Mouse (Mus musculus) A20 (cell line): ENCODE measurements around the gene Gtdc1.

Experiments used
- DNase-seq: peaks from one replicate; pipeline ENCODE4 v3.0.0-alpha.2; 2011; ENCODE audit warnings: low read depth, low spot score

Gtdc1 gene

DNA sequence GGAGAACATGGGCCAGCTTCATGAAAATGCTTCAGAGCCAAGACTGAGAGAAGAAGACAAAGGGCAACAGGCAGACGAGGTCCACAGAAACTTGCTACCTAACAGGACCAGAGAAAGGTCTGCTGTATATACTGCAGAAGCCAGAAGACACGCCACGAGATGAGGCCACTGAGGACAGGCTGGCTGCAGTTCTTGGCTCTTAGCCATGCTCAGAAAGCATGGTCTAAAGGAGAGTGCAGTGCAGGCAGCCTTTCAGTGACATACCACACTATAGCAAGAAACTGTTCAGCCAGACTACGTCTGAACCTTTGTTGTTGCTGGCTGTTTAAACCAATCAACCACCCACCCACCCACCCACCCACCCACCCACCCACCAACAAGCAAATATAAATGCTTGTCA, 336.6 kb downstream of the Gtdc1 start:
- no peak for DNase-seq

DNA sequence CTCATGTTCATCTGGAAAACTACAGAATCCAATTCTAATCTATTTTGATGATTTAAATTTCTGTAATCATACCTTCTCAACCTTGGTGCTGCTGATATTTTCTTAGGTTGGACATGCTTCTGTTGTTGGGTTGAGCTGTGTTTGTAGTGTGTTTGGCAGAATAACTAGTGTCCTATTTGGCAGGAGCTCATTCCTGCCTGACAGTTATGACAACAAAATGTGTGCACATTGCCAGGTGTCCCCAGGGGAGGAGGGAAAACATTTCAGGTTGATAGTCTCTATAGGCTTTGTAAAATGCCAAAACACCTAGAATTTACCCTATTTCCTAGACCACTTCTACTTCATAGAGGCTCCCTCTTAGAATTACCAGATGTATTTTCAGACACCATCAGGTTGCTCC, 343.4 kb downstream of the Gtdc1 start:
- no peak for DNase-seq

GRCm38 (mm10) chr2:44583491-44583890, 344.0 kb downstream of the Gtdc1 start:
- no peak for DNase-seq

DNA sequence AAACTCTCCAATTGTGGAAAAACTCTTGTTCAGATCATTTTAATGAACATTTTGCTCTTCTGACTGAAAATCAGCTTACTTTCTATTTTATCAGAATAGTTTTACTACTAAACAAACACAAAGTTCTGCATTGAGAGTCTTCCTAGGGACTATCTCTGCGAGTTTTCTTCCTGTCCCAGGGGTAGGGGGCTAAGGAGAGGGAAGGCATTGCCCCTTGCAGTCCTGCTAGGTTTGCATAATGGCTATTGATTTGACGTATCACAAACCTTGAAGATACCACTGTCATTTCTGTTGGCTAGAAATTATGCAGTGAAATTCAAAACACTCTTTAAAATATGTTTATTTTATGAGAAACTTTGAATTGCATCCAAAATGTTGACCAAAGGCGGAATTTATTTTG, 355.6 kb downstream of the Gtdc1 start:
- DNase-seq: no peak

GRCm38 (mm10) chr2:44571156-44571555, 356.3 kb downstream of the Gtdc1 start:
- DNase-seq: no peak

GRCm38 (mm10) chr2:44569140-44569952, 358.1 kb downstream of the Gtdc1 start:
- no peak for DNase-seq

- DNase-seq: no peak
Observed at GRCm38 (mm10) chr2:44564776-44565692, 362.4 kb downstream of the Gtdc1 start.

DNA sequence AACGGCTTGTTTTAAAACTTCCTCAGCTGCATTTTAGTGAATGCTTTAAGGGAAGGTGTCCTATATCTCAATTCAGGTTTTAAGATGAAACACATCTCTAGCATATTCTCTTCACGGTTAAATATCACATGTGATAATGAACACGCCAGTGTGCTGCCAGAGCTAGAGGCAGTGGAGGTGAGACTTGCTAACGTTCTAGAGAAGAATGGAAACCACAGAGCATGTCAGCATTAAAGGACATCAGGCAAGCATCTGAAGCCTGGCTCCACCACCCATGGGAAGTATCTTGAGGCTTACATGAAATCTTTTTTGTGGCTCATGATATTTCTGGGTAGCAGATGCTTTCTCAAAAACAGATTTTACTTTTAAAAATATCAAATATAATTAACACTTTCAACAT, 365.7 kb downstream of the Gtdc1 start:
- DNase-seq: no peak

DNA sequence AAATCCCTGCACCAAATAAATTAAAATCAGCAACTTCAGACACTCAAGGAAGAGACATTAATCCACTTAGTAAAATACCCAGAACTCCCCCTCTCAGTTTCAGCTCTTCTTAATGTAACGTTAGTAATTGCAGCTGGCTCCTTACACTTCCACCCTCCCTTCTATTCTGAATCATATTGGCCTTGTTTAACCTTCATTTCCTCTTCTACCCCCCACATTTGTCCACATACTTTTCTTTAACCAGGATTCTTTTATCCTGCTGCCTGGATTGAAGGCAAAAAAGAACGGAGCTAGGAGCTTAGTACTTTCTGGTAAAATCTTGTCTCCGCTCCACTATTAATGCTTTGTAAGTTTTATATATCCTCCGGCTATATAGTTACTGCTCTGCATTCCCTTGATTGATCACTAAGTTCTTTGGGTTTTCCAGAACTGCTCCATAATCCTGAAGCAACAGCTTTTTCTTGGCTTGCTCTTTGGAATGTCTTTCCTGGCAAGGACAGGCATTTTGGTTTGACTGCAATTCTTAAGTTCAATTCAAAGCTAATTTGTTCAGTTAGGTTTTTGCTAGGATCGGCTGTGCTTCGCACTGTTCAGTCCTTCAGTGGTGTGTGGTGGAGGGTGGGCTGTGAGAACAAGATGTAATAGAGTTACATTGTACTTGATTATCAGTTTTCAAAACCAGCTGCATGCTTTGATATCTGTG, 368.1 kb downstream of the Gtdc1 start:
- DNase-seq: no peak

DNA sequence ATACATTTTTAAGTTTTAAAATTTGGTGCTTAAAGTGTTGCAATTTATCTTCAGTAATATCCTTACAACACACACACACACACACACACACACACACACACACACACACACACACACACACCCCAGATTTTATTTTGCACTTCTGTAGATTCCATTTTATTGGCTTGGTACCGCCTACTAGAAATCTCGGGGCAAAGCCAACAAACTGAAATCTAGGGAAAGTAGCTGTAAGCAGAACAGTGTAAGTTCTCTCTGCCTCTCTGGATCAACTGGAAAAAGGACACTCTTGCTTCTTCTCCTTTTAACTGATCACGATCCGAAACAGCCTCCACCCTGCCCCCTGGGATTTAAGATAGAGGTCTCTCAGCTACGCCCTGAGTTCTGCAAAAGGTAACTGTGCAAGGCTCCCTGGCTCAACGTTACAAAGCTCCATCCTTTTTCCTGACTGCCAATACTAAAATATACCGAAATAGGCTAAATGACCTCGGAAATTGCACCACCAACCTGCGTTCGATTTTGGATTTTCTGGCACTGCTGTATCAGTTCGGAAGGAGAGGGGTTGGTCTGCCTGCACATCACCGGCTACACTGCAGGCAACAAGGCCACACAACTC, 369.7 kb downstream of the Gtdc1 start:
- no peak for DNase-seq

- no peak for DNase-seq
Observed at GRCm38 (mm10) chr2:44556861-44557592, 370.4 kb downstream of the Gtdc1 start.

DNA sequence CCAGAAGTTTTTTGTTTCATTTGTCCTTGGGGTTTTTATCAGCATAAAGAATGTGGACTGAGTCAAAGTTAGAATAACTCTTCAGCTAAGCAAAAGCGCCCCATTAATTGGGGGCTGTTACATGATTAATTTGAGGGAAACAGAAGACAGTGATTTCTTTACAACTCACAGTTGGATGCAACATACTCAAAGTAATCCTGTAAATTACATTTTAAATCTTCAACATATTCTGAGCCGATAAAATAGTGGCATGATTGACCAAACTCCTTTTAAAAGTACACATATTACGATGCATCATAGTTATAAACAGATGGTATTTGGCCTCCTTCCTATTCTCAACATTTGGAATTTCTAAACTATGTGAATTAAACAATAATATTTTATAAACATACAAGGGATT, 372.7 kb downstream of the Gtdc1 start:
- DNase-seq: no peak

DNA sequence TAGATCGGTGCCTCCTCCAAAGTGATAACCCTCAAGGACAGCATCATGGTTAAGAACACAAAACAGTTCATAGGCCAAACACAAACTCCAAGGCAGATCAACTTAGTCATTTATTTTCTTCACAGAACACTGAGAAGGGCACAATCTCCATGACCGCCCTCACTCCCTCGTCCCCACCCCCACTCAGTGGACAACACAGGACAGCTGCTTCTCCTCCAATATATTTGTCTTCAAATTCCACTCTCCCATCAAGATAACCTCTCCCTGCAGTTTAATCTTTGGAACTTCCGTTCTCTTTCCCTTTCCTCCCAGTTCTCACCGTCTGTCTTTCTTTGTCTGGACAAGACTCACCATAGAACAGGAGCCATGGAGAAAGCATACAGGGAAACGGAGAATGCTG, 378.1 kb downstream of the Gtdc1 start:
- no peak for DNase-seq

DNA sequence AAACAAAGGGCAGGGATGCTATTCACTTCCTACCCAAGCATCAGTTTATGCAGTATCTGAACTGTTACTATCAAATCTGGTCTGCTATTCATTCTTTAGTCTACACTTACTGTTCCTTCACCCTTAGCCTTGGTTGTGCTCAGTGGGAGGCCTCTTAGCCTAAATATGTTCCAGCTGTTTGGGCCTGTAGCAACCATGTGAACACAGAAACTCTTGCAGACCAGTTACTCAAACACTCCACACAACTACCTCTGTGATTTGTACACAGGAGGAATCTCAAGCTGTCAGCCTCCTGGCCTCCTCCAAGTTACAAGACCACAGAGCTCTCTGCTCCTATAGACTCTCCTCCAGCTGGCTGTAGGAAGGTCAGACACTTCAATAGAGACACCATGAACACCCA, 384.7 kb downstream of the Gtdc1 start:
- no peak for DNase-seq

DNA sequence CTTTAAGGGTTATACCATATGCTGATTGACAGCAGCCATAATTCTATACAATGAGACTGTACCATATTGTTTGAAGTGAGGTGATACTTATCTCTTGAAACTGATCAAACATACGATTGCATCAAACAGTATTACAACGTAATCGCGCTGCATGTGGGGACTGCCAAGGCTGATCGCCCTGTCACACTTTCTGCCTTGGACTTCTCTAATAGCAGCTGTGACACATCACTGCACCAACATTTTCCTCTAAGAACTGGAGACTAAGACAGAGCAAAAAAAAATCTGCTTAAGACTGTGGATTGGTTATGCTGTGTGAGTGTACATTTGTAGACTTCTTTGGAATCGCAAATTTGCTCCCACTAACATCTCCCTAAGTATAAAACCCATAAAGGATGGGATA, 385.7 kb downstream of the Gtdc1 start:
- DNase-seq: no peak

DNA sequence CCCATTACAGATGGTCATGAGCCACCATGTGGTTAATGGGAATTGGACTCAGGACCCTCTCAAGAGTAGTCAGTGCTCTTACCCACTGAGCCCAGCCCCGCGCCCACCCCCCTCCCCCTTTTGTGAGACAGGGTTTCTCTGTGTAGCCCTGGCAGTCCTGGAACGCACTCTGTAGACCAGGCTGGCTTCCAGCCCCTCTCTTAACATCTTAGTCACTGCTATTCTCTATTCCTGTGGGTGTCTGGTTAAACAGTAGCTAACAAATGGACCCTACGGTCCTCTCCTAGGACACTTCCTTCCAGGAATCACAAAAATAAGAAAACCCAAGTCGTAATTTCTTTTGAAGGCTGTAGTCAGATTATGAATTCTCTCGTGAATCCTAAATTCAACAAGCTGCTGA, 386.6 kb downstream of the Gtdc1 start:
- DNase-seq: no peak

- DNase-seq: no peak
Observed at GRCm38 (mm10) chr2:44539121-44539634, 388.3 kb downstream of the Gtdc1 start.

DNA sequence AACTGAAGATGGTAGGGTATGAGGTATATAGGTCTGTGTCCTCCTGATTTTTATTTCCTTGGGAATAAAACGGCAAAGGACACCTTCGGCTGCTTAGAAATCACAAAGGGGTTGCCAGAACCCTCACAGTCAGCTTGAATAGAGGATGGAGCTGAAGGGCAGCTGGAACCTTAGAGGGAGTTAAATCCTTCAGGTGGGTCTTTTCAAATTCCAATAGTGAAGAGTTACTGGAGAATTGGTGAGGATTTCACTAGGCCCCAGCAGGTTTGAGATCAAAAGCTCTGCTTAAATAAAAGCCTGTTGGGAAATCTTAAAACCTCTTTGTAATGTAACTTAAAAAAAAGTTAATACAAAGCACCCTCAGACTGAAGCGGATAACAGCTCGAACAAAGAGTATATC, 389.3 kb downstream of the Gtdc1 start:
- no peak for DNase-seq

DNA sequence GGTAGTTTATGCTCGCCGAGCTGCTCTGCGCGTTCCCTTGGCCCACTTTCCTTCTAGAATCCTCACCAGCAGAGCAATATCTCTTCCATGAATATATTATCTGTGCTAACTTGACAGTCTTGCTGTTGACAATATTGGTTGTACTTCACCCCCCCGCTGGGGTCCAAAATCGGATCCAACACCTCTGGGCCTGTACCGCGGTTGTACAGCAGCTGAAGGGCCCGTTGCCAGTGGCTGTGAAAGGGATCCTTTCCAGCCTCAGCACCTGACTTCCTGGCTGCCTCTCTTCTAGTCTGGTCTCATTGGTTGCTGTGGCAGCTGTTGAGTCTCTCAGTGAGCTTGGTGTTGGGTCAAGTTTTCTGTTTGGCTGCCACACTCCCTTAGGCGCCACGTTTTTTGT, 391.7 kb downstream of the Gtdc1 start:
- DNase-seq: no peak

DNA sequence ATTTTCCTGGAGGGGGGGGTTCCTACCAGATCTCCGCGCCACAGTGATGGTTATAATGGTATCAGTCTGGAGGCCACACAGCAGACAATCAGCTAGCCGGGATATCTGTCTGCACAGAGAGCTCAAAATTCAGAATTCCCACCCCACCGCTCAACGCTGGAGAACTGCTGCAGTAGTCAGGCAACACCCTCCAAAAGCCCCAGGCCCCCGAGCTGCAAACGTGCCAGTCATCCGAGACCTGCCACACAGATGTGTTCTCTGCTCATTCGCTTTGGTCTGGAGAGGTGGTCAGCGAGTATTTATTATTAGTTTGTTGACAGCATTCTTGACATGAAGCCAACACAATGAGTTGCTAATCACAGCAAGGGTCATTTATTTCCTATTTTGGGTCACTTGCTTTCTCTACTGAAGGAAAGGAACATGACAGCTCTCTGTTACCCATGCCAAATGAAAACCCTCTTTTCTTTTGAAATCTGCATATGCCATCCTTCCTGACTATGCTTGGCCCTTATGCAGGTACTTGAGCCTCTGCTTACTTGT, 392.3 kb downstream of the Gtdc1 start:
- no peak for DNase-seq
